Mouse (Mus musculus) kidney, postnatal 0 days (tissue): ENCODE data around the gene Gm14226. TPM values are rescaled to one million over a fixed set of nuclear protein-coding genes. Genes with fewer than 3 reads are reported as not detected.
"Not testable (repeated sequence)": the region's sequence is repeated elsewhere in the genome, so short reads cannot be mapped to it uniquely, and the experiment has no call there.

Experiments used
- ATAC-seq: fragments of 200-750 bp; cut with Nextera tagmentation; replicated peaks from 2 replicates; pipeline ENCODE4 v1.8.0; 2017; ENCODE audit warnings: low read depth, moderate number of reproducible peaks, moderate TSS enrichment, moderate library complexity; ENCODE audit not compliant: low FRiP score
- DNase-seq: peaks from one replicate; pipeline ENCODE4 v3.0.0-alpha.2; 2016; ENCODE audit warnings: low spot score
- H3K27ac ChIP-seq: fragments of 300-500 bp; sonication (generic); 2 replicates; pipeline ENCODE4 v1.5.1; 2014; ENCODE audit warnings: mild to moderate bottlenecking
- H3K27me3 ChIP-seq: fragments of 300-500 bp; sonication (generic); 2 replicates; pipeline ENCODE4 v1.6.1; 2014; ENCODE audit warnings: low read length, mixed read lengths; ENCODE audit not compliant: insufficient read depth
- H3K36me3 ChIP-seq: fragments of 300-500 bp; sonication (generic); 2 replicates; pipeline ENCODE4 v1.6.1; 2014; ENCODE audit warnings: low read length, mixed read lengths; ENCODE audit not compliant: insufficient read depth
- H3K4me1 ChIP-seq: fragments of 300-500 bp; sonication (generic); replicated peaks from 2 replicates; pipeline ENCODE4 v1.6.1; 2014; ENCODE audit warnings: antibody characterized with exemption, low read length, mixed read lengths; ENCODE audit not compliant: insufficient read depth
- H3K4me2 ChIP-seq: fragments of 300-500 bp; sonication (generic); 2 replicates; pipeline ENCODE4 v1.6.1; 2014; ENCODE audit warnings: mild to moderate bottlenecking, low read length, moderate library complexity, mixed read lengths
- H3K4me3 ChIP-seq: fragments of 300-500 bp; sonication (generic); replicated peaks from 2 replicates; pipeline ENCODE4 v1.5.1; 2014; ENCODE audit warnings: low read depth, low read length
- H3K9ac ChIP-seq: fragments of 300-500 bp; sonication (generic); 2 replicates; pipeline ENCODE4 v1.6.1; 2014; ENCODE audit warnings: low read depth, low read length
- H3K9me3 ChIP-seq: fragments of 300-500 bp; sonication (generic); replicated peaks from 2 replicates; pipeline ENCODE4 v1.6.1; 2016; ENCODE audit warnings: low read length, inconsistent platforms, mixed read lengths
- CTCF ChIP-seq: IDR thresholded peaks from 2 replicates; pipeline ENCODE4 v1.5.1; 2016; ENCODE audit warnings: antibody characterized with exemption, low read depth, mild to moderate bottlenecking, moderate library complexity
- WGBS: fragments of 180-500 bp; shearing (Covaris S2); extraction: QIAGEN DNeasy Blood & Tissue Kit; methylation state at CpG from one replicate; pipeline ENCODE4 v1.1.7; 2014; 5-methylcytosine and 5-hydroxymethylcytosine counted together
- polyA plus RNA-seq: library from polyadenylated mRNA; unstranded; fragments of >200 nt; fragmentation: Nextera tagmentation; extraction: Ambion mirVana; gene quantifications from 2 replicates; pipeline ENCODE4 v1.2.1, GENCODE M21; 2015

The Gm14226 gene
- polyA plus RNA-seq, 1 experiment from 2014 or later, result 0.84 TPM

- no peak for TF ChIP-seq CTCF
- Histone ChIP-seq H3K9me3 (no peaks in the 10 kb centered on the region), H3K9ac (no peak overlapping the region), H3K27me3 (no peaks in the 10 kb centered on the region), H3K4me1 (no peaks in the 10 kb centered on the region; the same call in 1 of the 2 replicates), H3K4me2 (no peak overlapping the region), H3K36me3 (no peaks in the 10 kb centered on the region), H3K27ac (no peak overlapping the region), H3K4me3 (no peak overlapping the region)
- 88% methylated on average over 2 of the region's 2 CpGs for WGBS
- DNase-seq (no peak), ATAC-seq (no peak)
Observed at GRCm38 (mm10) chr2:155052681-155053080, 34.6 kb downstream of the Gm14226 start.

GRCm38 (mm10) chr2:155053512-155053911, 35.4 kb downstream of the Gm14226 start:
- not testable (repeated sequence) for H3K36me3 ChIP-seq, H3K4me2 ChIP-seq, H3K27me3 ChIP-seq, H3K4me1 ChIP-seq, DNase-seq, H3K4me3 ChIP-seq, H3K27ac ChIP-seq, H3K9me3 ChIP-seq, H3K9ac ChIP-seq, ATAC-seq
- WGBS, result 87% methylated on average over 8 of the region's 8 CpGs

GRCm38 (mm10) chr2:155054672-155055071, 36.6 kb downstream of the Gm14226 start:
- Histone ChIP-seq H3K4me2 (no peak overlapping the region), H3K27me3 (no peaks in the 10 kb centered on the region), H3K4me1 (no peaks in the 10 kb centered on the region; the same call in 1 of the 2 replicates), H3K36me3 (peaks cover 5% of the 10 kb centered on the region; the same call in 1 of the 2 replicates), H3K9me3 (no peaks in the 10 kb centered on the region), H3K9ac (no peak overlapping the region), H3K4me3 (no peak overlapping the region), H3K27ac (no peak overlapping the region)
- DNase-seq (no peak), ATAC-seq (no peak)
- TF ChIP-seq CTCF, result no peak
- 65% methylated on average over 3 of the region's 3 CpGs for WGBS

- Histone ChIP-seq H3K36me3 (peaks cover 12% of the 10 kb centered on the region), H3K4me3 (no peak overlapping the region), H3K27ac (no peak overlapping the region), H3K4me1 (no peaks in the 10 kb centered on the region), H3K27me3 (no peaks in the 10 kb centered on the region), H3K4me2 (no peak overlapping the region), H3K9ac (no peak overlapping the region), H3K9me3 (no peaks in the 10 kb centered on the region)
- ATAC-seq, result no peak
- WGBS, result 65% methylated on average over 5 of the region's 5 CpGs
- TF ChIP-seq CTCF, result no peak
- no peak for DNase-seq
Observed at GRCm38 (mm10) chr2:155056076-155056578, 38.1 kb downstream of the Gm14226 start.

- H3K4me3 ChIP-seq, result no peak overlapping the region
- H3K27ac ChIP-seq, result no peak overlapping the region
- no peaks in the 10 kb centered on the region for H3K4me1 ChIP-seq
- TF ChIP-seq CTCF, result no peak
- no peaks in the 10 kb centered on the region for H3K27me3 ChIP-seq
- WGBS, result 61% methylated on average over 1 of the region's 1 CpGs
- no peak overlapping the region for H3K9ac ChIP-seq
- peaks cover 20% of the 10 kb centered on the region for H3K36me3 ChIP-seq
- H3K4me2 ChIP-seq, result no peak overlapping the region
- DNase-seq (no peak), ATAC-seq (no peak)
- H3K9me3 ChIP-seq, result no peaks in the 10 kb centered on the region
Observed at GRCm38 (mm10) chr2:155057361-155057760, 39.3 kb downstream of the Gm14226 start.

- H3K9me3 ChIP-seq, result no peaks in the 10 kb centered on the region
- H3K4me3 ChIP-seq, result no peak overlapping the region
- H3K27me3 ChIP-seq, result no peaks in the 10 kb centered on the region
- H3K36me3 ChIP-seq, result 0 out of 2 replicates have a peak, but pooled peaks cover 4% of the 10 kb centered on the region
- H3K4me2 ChIP-seq, result no peak overlapping the region
- no peak for DNase-seq
- H3K27ac ChIP-seq, result no peak overlapping the region
- no peak for TF ChIP-seq CTCF
- no peak for ATAC-seq
- WGBS, result 69% methylated on average over 9 of the region's 9 CpGs
- H3K4me1 ChIP-seq, result peaks cover 11% of the 10 kb centered on the region; the same call in 1 of the 2 replicates
- H3K9ac ChIP-seq, result no peak overlapping the region
Observed at GRCm38 (mm10) chr2:155071027-155071426, 53.0 kb downstream of the Gm14226 start.
